Mouse (Mus musculus) neural tube, embryonic 11.5 days (tissue): ENCODE data around the gene Zfp963. TPM values are rescaled to one million over a fixed set of nuclear protein-coding genes. Genes with fewer than 3 reads are reported as not detected.
A peak's percentile ranks its signal among the peaks of the same experiment; 100 is the strongest.
"Not testable (repeated sequence)": the region's sequence is repeated elsewhere in the genome, so short reads cannot be mapped to it uniquely, and the experiment has no call there.

Source experiments
- ATAC-seq: fragments of 200-750 bp; cut with Nextera tagmentation; 2 replicates; pipeline ENCODE4 v1.8.0; 2017; ENCODE audit warnings: moderate number of reproducible peaks, mild to moderate bottlenecking, moderate TSS enrichment, moderate library complexity; ENCODE audit not compliant: insufficient read depth, low FRiP score, low TSS enrichment
- DNase-seq: peaks from one replicate; pipeline ENCODE4 v3.0.0-alpha.2; 2015; ENCODE audit warnings: low spot score
- H3K27ac ChIP-seq: fragments of 300-500 bp; sonication (generic); 2 replicates; pipeline ENCODE4 v1.5.1; 2014; ENCODE audit warnings: low read depth, mild to moderate bottlenecking, low read length
- H3K27me3 ChIP-seq: fragments of 300-500 bp; sonication (generic); 2 replicates; pipeline ENCODE4 v1.6.1; 2014; ENCODE audit warnings: mild to moderate bottlenecking, low read length, mixed read lengths; ENCODE audit not compliant: control insufficient read depth, insufficient read depth
- H3K36me3 ChIP-seq: fragments of 300-500 bp; sonication (generic); 2 replicates; pipeline ENCODE4 v1.6.1; 2014; ENCODE audit warnings: mild to moderate bottlenecking, low read length, moderate library complexity, mixed read lengths; ENCODE audit not compliant: control insufficient read depth, insufficient read depth
- H3K4me1 ChIP-seq: fragments of 300-500 bp; sonication (generic); 2 replicates; pipeline ENCODE4 v1.6.1; 2014; ENCODE audit warnings: low read length, mixed read lengths; ENCODE audit not compliant: control insufficient read depth, insufficient read depth
- H3K4me2 ChIP-seq: fragments of 300-500 bp; sonication (generic); 2 replicates; pipeline ENCODE4 v1.6.1; 2014; ENCODE audit warnings: low read depth, mild to moderate bottlenecking, moderate library complexity
- H3K4me3 ChIP-seq: fragments of 300-500 bp; sonication (generic); 2 replicates; pipeline ENCODE4 v1.5.1; 2014; ENCODE audit warnings: low read depth, low read length
- H3K9ac ChIP-seq: fragments of 300-500 bp; sonication (generic); 2 replicates; pipeline ENCODE4 v1.6.1; 2014; ENCODE audit warnings: mild to moderate bottlenecking, low read length
- H3K9me3 ChIP-seq: fragments of 300-500 bp; sonication (generic); 2 replicates; pipeline ENCODE4 v1.6.1; 2016; ENCODE audit warnings: low read length; ENCODE audit not compliant: control insufficient read depth
- WGBS: fragments of 180-500 bp; shearing (Covaris S2); extraction: QIAGEN DNeasy Blood & Tissue Kit; methylation state at CpG from one replicate; pipeline ENCODE4 v1.1.7; 2014; 5-methylcytosine and 5-hydroxymethylcytosine counted together
- polyA plus RNA-seq: library from polyadenylated mRNA; unstranded; fragments of >200 nt; fragmentation: Nextera tagmentation; extraction: Ambion mirVana; gene quantifications from 2 replicates; pipeline ENCODE4 v1.2.1, GENCODE M21; 2014

Zfp963 gene
- polyA plus RNA-seq, 1 experiment from 2014 or later: 8.8 TPM

DNA sequence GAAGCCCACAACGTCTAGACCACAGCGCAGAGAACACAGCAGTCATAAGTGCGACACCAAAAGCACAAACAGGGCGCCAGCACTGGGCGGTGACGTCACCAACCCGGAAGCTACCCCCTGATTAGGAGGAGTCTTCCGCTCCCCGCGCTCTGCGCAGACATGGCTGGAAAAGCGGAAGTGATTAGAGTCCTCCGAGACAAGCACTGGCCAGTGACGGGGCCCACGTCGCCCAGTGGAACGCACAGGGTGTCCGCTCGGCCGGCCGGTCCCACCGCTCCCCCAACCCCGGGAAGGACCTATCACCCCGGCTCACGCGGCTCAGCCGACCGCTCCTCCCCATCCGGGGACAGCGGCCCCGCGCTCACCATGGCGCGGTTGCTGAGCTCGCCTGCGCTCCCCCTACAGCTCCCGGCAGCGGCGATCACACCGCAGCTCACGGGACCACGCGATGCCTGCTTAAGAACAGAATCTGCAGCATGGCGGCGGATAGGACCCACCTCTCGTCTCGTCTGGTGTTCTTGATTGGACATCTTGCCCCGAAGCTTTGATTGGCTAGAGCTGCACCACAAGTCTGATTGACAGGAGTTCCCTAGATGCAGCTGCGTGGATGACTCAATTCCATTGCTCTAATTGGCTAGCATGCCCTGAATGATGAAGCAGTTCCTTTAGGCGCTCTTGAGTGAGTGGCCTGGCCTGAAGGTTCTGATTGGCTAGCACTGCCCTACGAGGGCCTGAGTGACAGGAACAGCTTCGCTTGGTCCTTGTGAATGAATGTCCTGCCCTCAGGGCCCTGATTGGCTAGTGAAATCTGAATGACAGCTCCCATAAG, 33.2 kb downstream of the Zfp963 start:
- Histone ChIP-seq H3K4me2 (peak overlapping the region; percentile 48), H3K4me3 (peak overlapping the region; percentile 82), H3K36me3 (no peaks in the 10 kb centered on the region), H3K9me3 (no peaks in the 10 kb centered on the region), H3K27ac (peak overlapping the region; percentile 99), H3K27me3 (no peaks in the 10 kb centered on the region), H3K9ac (peak overlapping the region; percentile 96), H3K4me1 (peaks cover 5% of the 10 kb centered on the region; the same call in 1 of the 2 replicates)
- peak; percentile 93 for DNase-seq
- under 1% methylated on average over 52 of the region's 52 CpGs for WGBS
- peak; percentile 99 for ATAC-seq

DNA sequence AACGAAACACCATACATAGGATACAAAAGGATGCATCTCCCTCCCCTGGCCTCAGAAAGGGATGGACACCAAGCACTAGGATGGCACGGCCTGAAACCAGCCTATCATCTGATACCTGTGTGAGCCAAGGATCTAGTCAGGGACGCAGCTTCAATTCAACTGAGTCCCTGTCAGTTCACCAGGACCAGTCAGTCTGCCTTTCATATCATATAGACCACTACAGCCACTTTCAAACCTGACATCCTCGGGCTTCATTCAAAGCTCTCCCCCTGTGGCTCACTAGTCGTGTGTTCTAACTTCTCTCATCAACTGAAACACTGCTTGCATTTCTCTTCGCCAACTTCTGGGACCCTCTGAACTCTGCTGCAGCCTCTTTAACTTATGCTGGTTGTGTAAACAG, 34.4 kb downstream of the Zfp963 start:
- DNase-seq (no peak), ATAC-seq (no peak)
- no peaks in the 10 kb centered on the region for H3K36me3 ChIP-seq
- peak overlapping the region; percentile 2; the same call in 1 of the 2 replicates for H3K4me3 ChIP-seq
- no peaks in the 10 kb centered on the region for H3K27me3 ChIP-seq
- H3K4me1 ChIP-seq: peaks cover 5% of the 10 kb centered on the region; the same call in 1 of the 2 replicates
- H3K9ac ChIP-seq: no peak overlapping the region
- H3K4me2 ChIP-seq: peak overlapping the region; percentile 41
- H3K9me3 ChIP-seq: no peaks in the 10 kb centered on the region
- 88% methylated on average over 6 of the region's 6 CpGs for WGBS
- no peak overlapping the region for H3K27ac ChIP-seq

DNA sequence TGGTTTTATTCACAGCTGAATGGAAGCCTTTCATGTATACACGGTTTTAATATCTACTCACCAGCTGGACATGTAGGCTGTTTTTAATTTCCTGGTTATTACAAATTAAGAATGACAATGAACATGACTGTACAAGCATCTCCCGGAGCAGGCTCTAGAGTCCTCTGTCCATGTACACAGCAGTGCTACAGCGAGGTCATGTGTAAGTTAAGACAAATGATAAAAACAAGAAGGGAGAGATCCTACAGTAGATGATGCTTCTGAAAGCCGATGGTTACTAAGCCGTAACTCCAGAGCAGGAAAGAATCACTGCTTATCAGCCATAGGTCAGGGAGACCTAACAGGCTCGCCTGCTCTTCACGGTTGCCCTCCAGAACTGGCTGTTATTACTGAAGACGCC, 36.3 kb downstream of the Zfp963 start:
- DNase-seq (no peak), ATAC-seq (no peak)
- Histone ChIP-seq H3K9ac (no peak overlapping the region), H3K36me3 (peaks cover 6% of the 10 kb centered on the region), H3K9me3 (no peaks in the 10 kb centered on the region), H3K27me3 (no peaks in the 10 kb centered on the region), H3K27ac (no peak overlapping the region), H3K4me3 (no peak overlapping the region), H3K4me1 (peaks cover 5% of the 10 kb centered on the region; the same call in 1 of the 2 replicates), H3K4me2 (no peak overlapping the region)
- WGBS: 95% methylated on average over 8 of the region's 8 CpGs

DNA sequence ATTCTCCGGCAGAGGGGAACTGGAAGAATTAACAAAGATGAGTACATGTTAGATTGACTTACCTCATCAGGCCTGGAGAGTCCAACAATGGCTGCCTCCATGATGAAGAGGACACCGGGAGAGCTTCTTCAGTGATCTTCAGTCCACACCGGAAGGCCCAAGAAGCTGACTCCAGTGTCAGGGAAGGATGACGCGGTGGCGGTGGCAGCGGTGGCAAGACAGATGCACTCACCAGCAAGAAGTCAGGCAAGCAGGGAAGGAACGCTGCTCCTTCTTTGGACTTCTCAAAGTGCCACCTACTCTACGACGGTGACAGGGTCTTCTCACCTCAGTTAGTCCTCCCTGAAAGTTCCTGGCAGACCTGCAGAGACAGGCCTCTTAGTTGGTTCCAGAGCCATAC, 39.1 kb downstream of the Zfp963 start, which contains the start of gene Zfp869:
TSS of gene Zfp869 (minus strand) at position 101 of the 400 bp plus-strand sequence.
- not testable (repeated sequence) for ATAC-seq

DNA sequence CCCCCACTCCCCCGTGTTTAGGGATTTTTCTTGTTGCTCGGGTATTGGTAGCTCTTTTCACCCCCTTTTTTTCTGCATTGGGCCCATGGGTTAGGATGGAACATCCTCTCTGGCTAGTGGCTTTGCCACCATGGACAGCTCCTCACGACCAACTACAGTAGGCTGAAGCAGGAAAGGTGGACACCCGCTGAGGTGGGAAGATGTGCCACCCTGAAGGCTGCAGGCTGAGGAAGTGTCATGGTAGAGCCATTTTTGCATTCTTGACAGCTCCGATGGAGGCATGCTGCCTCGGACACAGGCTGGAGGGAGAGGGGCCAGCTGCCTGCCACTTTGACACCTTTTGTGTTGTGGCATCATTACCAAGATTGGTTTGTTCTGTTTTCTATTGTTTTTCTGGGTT, 48.0 kb downstream of the Zfp963 start:
- H3K4me1 ChIP-seq: no peaks in the 10 kb centered on the region
- no peak overlapping the region for H3K27ac ChIP-seq
- peaks cover 25% of the 10 kb centered on the region for H3K36me3 ChIP-seq
- H3K4me3 ChIP-seq: no peak overlapping the region
- H3K9me3 ChIP-seq: no peaks in the 10 kb centered on the region
- ATAC-seq: no peak
- no peaks in the 10 kb centered on the region for H3K27me3 ChIP-seq
- DNase-seq: no peak
- no peak overlapping the region for H3K9ac ChIP-seq
- no peak overlapping the region for H3K4me2 ChIP-seq
- 75% methylated on average over 6 of the region's 6 CpGs for WGBS

More for the DNA sequence above, 39.1 kb downstream of the Zfp963 start, which contains the start of gene Zfp869:
- not testable (repeated sequence) for H3K27me3 ChIP-seq, H3K4me3 ChIP-seq, H3K4me2 ChIP-seq, H3K27ac ChIP-seq, DNase-seq, H3K9me3 ChIP-seq, H3K4me1 ChIP-seq, H3K9ac ChIP-seq
- peaks cover 29% of the 10 kb centered on the region for H3K36me3 ChIP-seq
- WGBS: 99% methylated on average over 8 of the region's 10 CpGs

Other genes starting within 250 kb of the Zfp963 start
- gene Gm7697, start 227.0 kb downstream of the Zfp963 start, polyA plus RNA-seq: not detected in 2 replicates
- 34.4 and 35.2 TPM in 2 replicates for gene Zfp868, start 124.4 kb downstream of the Zfp963 start, polyA plus RNA-seq
- gene Zfp964, start 95.5 kb downstream of the Zfp963 start, polyA plus RNA-seq: 1.8 and 2.6 TPM in 2 replicates
- gene Zfp869, start 39.2 kb downstream of the Zfp963 start, polyA plus RNA-seq: 37.0 and 37.1 TPM in 2 replicates
- 0.36 TPM in 1 of 2 replicates, not detected in the other for gene Gm20422, start 24.9 kb upstream of the Zfp963 start, polyA plus RNA-seq
- gene Atp13a1, start 41.2 kb upstream of the Zfp963 start, polyA plus RNA-seq: 47.7 and 50.1 TPM in 2 replicates
- gene Zfp866, start 41.2 kb upstream of the Zfp963 start, polyA plus RNA-seq: 39.5 and 42.0 TPM in 2 replicates
- gene Gmip, start 58.7 kb upstream of the Zfp963 start, polyA plus RNA-seq: 10.9 and 14.2 TPM in 2 replicates
- gene Lpar2, start 72.5 kb upstream of the Zfp963 start, polyA plus RNA-seq: 0.73 and 1.2 TPM in 2 replicates
- gene Pbx4, start 82.5 kb upstream of the Zfp963 start, polyA plus RNA-seq: 28.8 and 31.2 TPM in 2 replicates
- 0.47 and 0.86 TPM in 2 replicates for gene Cilp2, start 137.7 kb upstream of the Zfp963 start, polyA plus RNA-seq
- 4.1 and 4.8 TPM in 2 replicates for gene Tssk6, start 152.2 kb upstream of the Zfp963 start, polyA plus RNA-seq
- gene Ndufa13, start 152.6 kb upstream of the Zfp963 start, polyA plus RNA-seq: 151 and 161 TPM in 2 replicates
- 3.7 and 5.0 TPM in 2 replicates for gene Yjefn3, start 152.7 kb upstream of the Zfp963 start, polyA plus RNA-seq
- 80.7 and 92.7 TPM in 2 replicates for gene Gatad2a, start 246.4 kb upstream of the Zfp963 start, polyA plus RNA-seq